Mouse (Mus musculus) left cerebral cortex, postnatal 10 days (tissue): ENCODE results near the gene Galk1. TPM values are rescaled to one million over a fixed set of nuclear protein-coding genes. Genes with fewer than 3 reads are reported as not detected.

Experiments
- DNase-seq, 2 experiments: peaks; one replicate each; pipeline ENCODE4 v3.0.0; 2021 to 2022; ENCODE audit warnings: low spot score in 2 of 2, mixed read lengths in 1 of 2; ENCODE audit errors: extremely low spot score in 1 of 2
- intact Hi-C: fragments of 180-260 bp; cut with DNase I; formaldehyde crosslinking; loops from one replicate; pipeline ENCODE4 v1.15.1; 2025
- total RNA-seq, 2 experiments: library from RNA; stranded (reverse); gene quantifications; 2 replicates each; pipeline ENCODE4 v1.2.3; 2021

Galk1 gene
- total RNA-seq, 2 experiments from 2014 or later, result 25.6 to 28.1 TPM

GRCm38 (mm10) chr11:115999027-115999426 lies 13.5 kb downstream of the Galk1 start:
- intact Hi-C loops, result loop anchor here (2.0 to 10.0 kb wide), 2 partner anchors 60 to 264 kb away; no protein-coding TSS in a partner anchor
- no peak for DNase-seq

GRCm38 (mm10) chr11:115997662-115998061 lies 14.9 kb downstream of the Galk1 start:
- intact Hi-C loops, result loop anchor here (2.0 to 10.0 kb wide), 2 partner anchors 59 to 263 kb away; no protein-coding TSS in a partner anchor
- no peak for DNase-seq

- no peak for DNase-seq
- intact Hi-C loops, result loop anchor here (10.0 kb wide), 1 partner anchor 262 kb away; no protein-coding TSS in a partner anchor
These were observed 15.5 kb downstream of the Galk1 start for GRCm38 (mm10) chr11:115997047-115997446.

- DNase-seq, result no peak
- intact Hi-C loops, result loop anchor here (10.0 kb wide), 1 partner anchor 260 kb away; no protein-coding TSS in a partner anchor
These were observed 17.3 kb downstream of the Galk1 start for GRCm38 (mm10) chr11:115995256-115995655.

- intact Hi-C loops, result loop anchor here (10.0 kb wide), 1 partner anchor 257 kb away; no protein-coding TSS in a partner anchor
- no peak for DNase-seq
These were observed 20.4 kb downstream of the Galk1 start for GRCm38 (mm10) chr11:115992098-115992497.

- intact Hi-C loops, result loop anchor here (10.0 kb wide), 1 partner anchor 255 kb away; no protein-coding TSS in a partner anchor
- no peak for DNase-seq
These were observed 22.8 kb downstream of the Galk1 start for GRCm38 (mm10) chr11:115989686-115990085.

- no peak for DNase-seq
- intact Hi-C loops, result no loop called here
These were observed 29.2 kb downstream of the Galk1 start for GRCm38 (mm10) chr11:115983291-115983690.

GRCm38 (mm10) chr11:115982472-115982871 lies 30.0 kb downstream of the Galk1 start:
- intact Hi-C loops, result no loop called here
- no peak for DNase-seq

GRCm38 (mm10) chr11:115975544-115975943 lies 37.0 kb downstream of the Galk1 start:
- intact Hi-C loops, result no loop called here
- DNase-seq, result no peak

- intact Hi-C loops, result no loop called here
- DNase-seq, result no peak
These were observed 37.5 kb downstream of the Galk1 start for GRCm38 (mm10) chr11:115975083-115975420.

- no peak for DNase-seq
- intact Hi-C loops, result no loop called here
These were observed 38.0 kb downstream of the Galk1 start, which contains the start of gene Itgb4 for GRCm38 (mm10) chr11:115974309-115975082. Itgb4 (plus strand) TSS chr11:115974709.

- DNase-seq, result no peak
- intact Hi-C loops, result no loop called here
These were observed 41.5 kb downstream of the Galk1 start for GRCm38 (mm10) chr11:115971016-115971415.

- DNase-seq, result no peak
- intact Hi-C loops, result no loop called here
These were observed 42.4 kb downstream of the Galk1 start for GRCm38 (mm10) chr11:115970006-115970673.

- intact Hi-C loops, result no loop called here
These were observed 43.7 kb downstream of the Galk1 start for GRCm38 (mm10) chr11:115968731-115969405.

GRCm38 (mm10) chr11:115964977-115965604 lies 47.4 kb downstream of the Galk1 start:
- intact Hi-C loops, result no loop called here
- peak in 1 of 2 experiments; percentile 50 for DNase-seq

More at GRCm38 (mm10) chr11:115968731-115969405, 43.7 kb downstream of the Galk1 start:
- DNase-seq, result no peak

GRCm38 (mm10) chr11:115962651-115963412 lies 49.7 kb downstream of the Galk1 start:
- intact Hi-C loops, result no loop called here
- no peak for DNase-seq

- intact Hi-C loops, result no loop called here
- DNase-seq, result no peak
These were observed 53.5 kb downstream of the Galk1 start for GRCm38 (mm10) chr11:115959018-115959417.
